Mouse (Mus musculus): ENCODE data around the gene Apof.
A peak's percentile ranks its signal among the peaks of the same experiment; 100 is the strongest.
"Not testable (repeated sequence)": the region's sequence is repeated elsewhere in the genome, so short reads cannot be mapped to it uniquely, and the experiment has no call there.

Apof gene

GRCm38 (mm10) chr10:128258953-128259352 is 9.5 kb upstream of the Apof start:
- no peak for DNase-seq (ENCODE audit: low read depth, low spot score)

- no peak for DNase-seq (ENCODE audit: low read depth, low spot score)
These were observed 8.5 kb upstream of the Apof start for GRCm38 (mm10) chr10:128259946-128260345.

- DNase-seq (ENCODE audit: low read depth, low spot score), result not testable (repeated sequence)
These were observed 8.1 kb upstream of the Apof start for GRCm38 (mm10) chr10:128260376-128260775.

GRCm38 (mm10) chr10:128262300-128262699 is 6.2 kb upstream of the Apof start:
- peak; percentile 84 for DNase-seq (ENCODE audit: low read depth, low spot score)

- DNase-seq (ENCODE audit: low read depth, low spot score), result no peak
These were observed 4.8 kb upstream of the Apof start for GRCm38 (mm10) chr10:128263393-128264310.

- DNase-seq (ENCODE audit: low read depth, low spot score), result no peak
These were observed 887 bp downstream of the Apof start for GRCm38 (mm10) chr10:128269206-128269910.

GRCm38 (mm10) chr10:128270287-128270841 is 1.9 kb downstream of the Apof start, which contains the start of gene Stat2:
Gene Stat2, plus strand, starts transcription at chr10:128270559.
- DNase-seq (ENCODE audit: low read depth, low spot score), result peak; percentile 98

- DNase-seq (ENCODE audit: low read depth, low spot score), result peak; percentile 49
These were observed 2.4 kb downstream of the Apof start for GRCm38 (mm10) chr10:128270866-128271265.

- DNase-seq (ENCODE audit: low read depth, low spot score), result no peak
These were observed 3.4 kb downstream of the Apof start for GRCm38 (mm10) chr10:128271883-128272282.

GRCm38 (mm10) chr10:128272819-128273439 is 4.5 kb downstream of the Apof start:
- DNase-seq (ENCODE audit: low read depth, low spot score), result not testable (repeated sequence)

- not testable (repeated sequence) for DNase-seq (ENCODE audit: low read depth, low spot score)
These were observed 6.9 kb downstream of the Apof start for GRCm38 (mm10) chr10:128275374-128275773.

GRCm38 (mm10) chr10:128278158-128278557 is 9.7 kb downstream of the Apof start:
- no peak for DNase-seq (ENCODE audit: low read depth, low spot score)

GRCm38 (mm10) chr10:128280943-128281342 is 12.5 kb downstream of the Apof start:
- no peak for DNase-seq (ENCODE audit: low read depth, low spot score)

GRCm38 (mm10) chr10:128281682-128282081 is 13.2 kb downstream of the Apof start:
- no peak for DNase-seq (ENCODE audit: low read depth, low spot score)

- no peak for DNase-seq (ENCODE audit: low read depth, low spot score)
These were observed 14.5 kb downstream of the Apof start for GRCm38 (mm10) chr10:128282886-128283450.

GRCm38 (mm10) chr10:128283604-128284579 is 15.4 kb downstream of the Apof start:
- peak; percentile 86 for DNase-seq (ENCODE audit: low read depth, low spot score)

- DNase-seq (ENCODE audit: low read depth, low spot score), result not testable (repeated sequence)
These were observed 22.1 kb downstream of the Apof start for GRCm38 (mm10) chr10:128290594-128290993.

- DNase-seq (ENCODE audit: low read depth, low spot score), result no peak
These were observed 28.1 kb downstream of the Apof start for GRCm38 (mm10) chr10:128296370-128297090.

GRCm38 (mm10) chr10:128297221-128297620 is 28.8 kb downstream of the Apof start:
- DNase-seq (ENCODE audit: low read depth, low spot score), result no peak
